Mouse (Mus musculus) cerebellum, adult 11 months (tissue): ENCODE results near the gene D430042O09Rik.
"Not testable (repeated sequence)": the region's sequence is repeated elsewhere in the genome, so short reads cannot be mapped to it uniquely, and the experiment has no call there.

ENCODE experiments used
- DNase-seq: peaks from one replicate; pipeline ENCODE4 v3.0.0; 2022

The D430042O09Rik gene

DNA sequence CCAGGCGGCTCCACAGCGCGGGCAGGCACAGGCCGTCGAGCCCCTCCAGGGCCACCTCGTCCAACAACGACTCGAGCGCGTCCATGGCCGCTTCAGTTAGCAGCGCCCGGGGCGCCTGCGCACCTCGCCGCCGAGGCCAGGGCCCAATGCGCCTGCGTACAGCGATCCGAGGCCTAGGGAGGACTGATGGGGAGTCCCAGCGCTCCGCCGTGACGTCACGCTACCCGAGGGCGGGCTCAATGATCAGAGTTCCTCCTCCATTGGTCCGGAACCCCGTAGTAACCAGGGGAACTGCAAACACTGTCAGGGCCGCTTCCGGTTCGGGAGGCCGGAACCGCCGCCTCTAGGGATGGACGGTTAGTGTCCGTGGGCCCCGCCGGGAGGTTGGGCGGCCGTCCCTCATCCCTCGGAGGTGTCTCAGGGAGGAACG, at the start of gene D430042O09Rik, which contains the start of gene Gtf3c1:
Gene D430042O09Rik, plus strand, starts transcription at position 296 of the 430 bp plus-strand sequence.
Gene Gtf3c1, minus strand, starts transcription at position 188 of the 430 bp plus-strand sequence.
- peak; percentile 100 for DNase-seq

DNA sequence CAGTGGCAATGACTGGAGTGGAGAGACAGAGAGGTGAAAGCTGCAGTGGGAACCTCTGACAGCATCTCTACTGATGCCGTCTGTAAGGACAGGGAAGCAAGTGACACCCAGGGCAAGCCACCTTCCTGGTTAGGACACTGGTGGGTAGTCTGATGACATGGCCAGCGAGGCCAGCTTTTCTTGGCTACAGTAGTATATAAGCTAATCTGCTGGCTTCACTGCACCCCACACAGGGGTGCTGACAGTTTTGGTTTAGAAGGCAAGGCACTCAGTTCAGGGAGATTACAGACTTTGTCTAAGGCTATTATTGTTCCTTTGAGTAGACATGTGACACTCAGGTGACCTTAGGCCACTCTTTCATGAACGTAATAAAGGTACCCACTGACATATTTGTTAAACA, 44.0 kb upstream of the D430042O09Rik start:
- no peak for DNase-seq

DNA sequence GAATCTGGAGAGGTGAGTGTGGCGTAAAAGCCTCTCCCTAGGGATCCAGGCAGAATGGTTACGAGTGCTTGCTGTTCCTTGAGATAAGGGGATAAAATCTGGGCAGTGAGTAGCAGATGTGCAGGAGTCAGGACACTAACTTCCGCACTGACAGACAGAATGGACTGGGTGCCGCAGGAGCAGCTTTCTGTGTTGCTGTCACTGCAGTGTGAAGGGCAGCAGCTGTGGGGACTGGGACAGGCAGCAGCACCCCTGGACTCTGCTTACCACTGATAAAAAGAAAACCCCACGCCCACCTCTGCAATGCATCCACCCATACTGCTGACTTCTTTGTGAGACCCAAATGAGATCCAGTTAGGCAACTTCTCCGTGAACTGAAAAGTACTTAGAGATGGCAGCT, 36.8 kb upstream of the D430042O09Rik start:
- DNase-seq, result no peak

DNA sequence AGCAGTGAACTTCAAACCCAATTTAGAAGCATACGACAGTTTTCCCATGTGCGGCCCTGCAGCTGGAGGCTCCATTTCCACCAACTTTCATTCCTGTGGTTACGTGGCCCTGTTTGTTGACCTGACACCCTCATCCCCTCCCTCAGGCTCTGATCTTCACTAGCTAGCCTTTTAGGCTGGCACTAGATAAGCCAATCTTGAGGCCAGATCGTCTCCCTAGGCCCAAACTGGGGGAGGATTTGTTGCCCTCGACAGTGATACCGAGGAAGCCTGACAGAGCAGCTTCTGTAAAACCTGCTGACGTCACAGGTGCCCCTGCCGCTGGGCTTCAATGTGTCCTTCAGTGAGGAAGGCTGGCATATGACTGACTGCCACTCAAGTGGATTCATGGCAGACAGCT, 36.3 kb upstream of the D430042O09Rik start:
- no peak for DNase-seq

DNA sequence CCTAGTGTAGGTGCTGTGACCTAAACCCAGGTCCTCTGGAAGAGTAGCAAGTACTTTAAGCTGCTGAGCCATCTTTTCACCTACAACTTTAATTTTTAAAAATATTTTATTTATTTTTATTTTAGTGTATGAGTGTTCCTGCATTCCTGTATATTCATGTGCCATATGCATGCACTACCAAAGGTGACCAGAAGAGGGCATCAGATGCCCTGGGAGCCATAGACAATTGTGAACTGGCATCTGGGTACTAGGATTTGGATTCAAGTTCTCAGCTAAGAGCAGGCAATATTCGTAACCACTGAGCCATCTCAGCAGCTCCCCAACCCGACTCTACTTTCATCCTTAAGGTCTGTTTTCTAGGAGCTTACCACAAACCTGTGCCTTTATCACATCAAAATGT, 32.8 kb upstream of the D430042O09Rik start:
- DNase-seq, result peak; percentile 31

DNA sequence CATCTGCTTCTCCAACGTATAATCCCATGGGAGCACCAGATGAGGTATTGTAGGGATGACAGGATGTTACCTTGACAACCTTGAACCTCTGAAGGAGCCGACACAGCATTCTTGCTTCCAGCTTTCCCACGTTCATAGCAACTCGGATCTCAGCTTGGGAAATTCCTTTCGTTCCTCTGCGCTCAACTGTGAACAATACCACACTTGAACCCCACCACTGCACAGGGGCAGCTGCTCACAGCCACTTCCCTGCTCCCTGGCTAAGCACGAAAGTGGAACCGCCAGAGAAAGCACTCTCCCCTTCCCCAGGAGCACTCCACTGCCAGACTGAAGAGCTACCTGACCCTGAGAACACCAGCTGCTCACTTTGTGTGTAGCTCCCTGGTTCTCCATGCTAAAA, 28.9 kb upstream of the D430042O09Rik start:
- no peak for DNase-seq

DNA sequence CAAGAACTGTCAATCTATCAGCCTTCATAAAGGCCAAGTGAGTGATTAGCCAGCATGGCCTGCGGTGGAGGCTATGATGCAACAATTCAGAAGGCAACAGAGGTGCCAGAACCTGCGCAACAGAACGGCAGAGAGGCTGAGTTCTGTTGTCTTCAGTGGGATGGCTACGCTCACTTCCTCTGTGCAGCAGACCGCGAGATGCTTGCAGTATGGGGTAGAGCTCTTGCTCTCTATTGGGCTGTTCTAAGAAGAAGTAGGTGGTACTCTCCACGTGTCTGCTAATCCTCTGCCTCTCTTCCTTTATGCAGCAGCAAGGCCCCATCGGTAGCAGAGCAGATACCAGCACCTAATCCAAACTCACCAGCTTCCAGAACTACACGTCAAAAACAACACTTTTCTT, 27.8 kb upstream of the D430042O09Rik start:
- no peak for DNase-seq

DNA sequence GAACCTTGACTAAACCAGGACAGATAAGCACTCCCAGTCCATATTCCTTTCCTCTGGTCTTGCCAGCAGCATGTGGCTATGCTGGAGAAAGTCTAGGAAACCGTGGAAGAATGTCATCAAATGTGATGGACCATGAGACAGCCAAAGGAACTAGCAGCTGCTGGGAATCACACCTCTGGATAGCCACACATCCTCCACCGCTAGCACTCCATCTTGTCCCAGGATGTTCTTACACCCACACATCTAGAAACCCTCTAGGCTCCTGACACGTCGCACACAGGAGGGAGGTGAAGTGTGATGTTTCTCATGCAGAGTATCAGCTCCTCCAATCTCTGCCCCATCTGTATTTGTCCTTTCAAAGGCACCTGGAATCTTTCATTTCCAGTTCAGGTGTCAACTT, 17.2 kb upstream of the D430042O09Rik start:
- DNase-seq, result no peak

DNA sequence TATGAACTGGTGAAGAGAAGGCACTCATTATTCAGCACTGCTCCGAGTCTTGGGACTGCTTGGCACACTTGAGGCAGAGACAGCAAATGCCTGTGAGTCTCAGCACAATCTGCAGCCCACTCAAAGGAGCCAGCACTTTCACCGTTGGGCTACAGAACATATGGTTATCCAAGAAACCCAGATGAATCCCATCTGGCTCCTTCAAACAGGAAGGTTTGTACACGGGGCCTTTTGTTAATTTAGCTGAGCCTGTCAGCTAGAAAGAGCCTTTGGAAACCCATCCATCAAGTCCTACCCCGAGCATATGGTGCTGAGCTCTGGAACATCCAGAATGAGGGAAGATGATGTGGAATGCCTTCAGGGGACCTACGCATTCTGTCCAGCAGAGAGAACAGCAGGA, 13.6 kb upstream of the D430042O09Rik start:
- DNase-seq, result no peak

DNA sequence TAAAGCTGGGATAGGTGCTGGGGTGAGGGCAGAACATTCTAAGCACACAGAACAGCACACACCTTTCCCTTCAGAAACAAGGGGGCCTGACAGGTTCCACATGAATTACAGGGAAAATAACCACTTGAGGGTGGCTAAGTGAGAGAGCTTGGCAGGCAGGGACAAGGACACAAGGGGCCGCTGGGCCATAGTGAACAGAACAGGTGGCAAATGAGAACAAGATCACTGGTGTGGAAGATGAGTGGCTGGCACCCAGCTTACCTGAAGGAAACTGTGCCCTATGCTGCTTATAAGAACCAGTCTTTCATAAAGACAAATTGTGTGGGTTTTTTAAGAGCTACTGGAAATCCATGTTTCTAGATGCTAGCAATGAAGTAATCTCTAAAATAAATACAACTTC, 4.9 kb upstream of the D430042O09Rik start:
- no peak for DNase-seq

DNA sequence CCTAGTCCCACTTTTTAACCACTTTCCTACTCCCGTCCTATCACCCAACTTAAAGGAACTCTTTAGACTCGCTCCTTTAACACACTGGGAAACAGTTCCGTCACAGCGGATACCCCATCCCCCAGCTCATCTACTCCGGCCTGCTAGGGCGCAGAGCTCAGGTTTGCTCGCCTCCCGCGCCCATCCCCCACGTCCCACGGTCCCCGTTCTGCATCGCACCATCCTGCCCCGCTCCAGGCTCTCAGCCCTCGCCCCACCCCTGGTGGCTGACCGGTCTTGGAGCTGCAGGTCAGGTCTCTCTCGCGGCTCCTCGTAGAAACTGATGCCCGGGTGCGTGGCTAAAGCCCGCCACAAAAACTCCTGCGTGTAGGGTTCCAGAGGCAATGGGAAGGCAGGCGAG, 502 bp upstream of the D430042O09Rik start:
- DNase-seq, result no peak

DNA sequence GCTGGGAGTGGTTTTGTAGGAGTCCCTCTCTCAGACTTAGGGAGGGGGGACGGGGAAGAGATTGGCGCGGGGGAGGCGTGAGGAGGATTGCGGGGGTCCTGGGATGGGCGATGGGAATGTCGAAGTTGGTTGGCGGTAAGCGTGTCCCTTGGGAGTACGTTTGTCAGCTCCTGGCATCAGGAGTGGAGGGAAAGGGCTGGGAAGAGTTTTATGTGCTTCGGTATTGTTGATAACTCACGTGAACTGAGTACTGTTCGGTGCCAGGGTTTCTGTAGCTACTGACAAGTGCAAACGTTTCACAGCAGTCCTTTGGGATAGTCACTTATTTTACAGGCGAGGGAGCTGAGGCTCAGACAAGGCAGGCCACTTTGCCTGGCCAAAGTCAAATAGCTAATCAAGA, 412 bp downstream of the D430042O09Rik start:
- DNase-seq, result no peak

DNA sequence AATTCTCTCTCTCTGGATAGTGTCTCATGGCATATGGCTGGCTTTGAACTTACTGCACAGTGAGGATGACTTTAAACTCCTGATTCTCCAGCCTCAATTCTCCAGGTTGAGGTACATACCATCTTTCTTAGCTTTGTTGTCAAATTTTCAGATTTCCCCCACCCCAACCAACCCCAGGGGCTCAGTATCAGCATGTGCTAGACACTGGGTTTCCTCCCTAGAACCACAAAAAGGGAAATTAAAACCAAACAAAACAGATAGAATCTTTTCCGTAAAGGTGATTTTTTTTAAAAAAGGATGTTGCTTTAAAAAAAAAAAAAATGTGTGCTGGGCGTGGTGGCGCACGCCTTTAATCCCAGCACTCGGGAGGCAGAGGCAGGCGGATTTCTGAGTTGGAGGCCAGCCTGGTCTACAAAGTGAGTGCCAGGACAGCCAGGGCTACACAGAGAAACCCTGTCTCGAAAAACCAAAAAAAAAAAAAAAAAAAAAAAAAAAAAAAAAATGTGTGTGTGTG, 5.9 kb downstream of the D430042O09Rik start:
- not testable (repeated sequence) for DNase-seq

DNA sequence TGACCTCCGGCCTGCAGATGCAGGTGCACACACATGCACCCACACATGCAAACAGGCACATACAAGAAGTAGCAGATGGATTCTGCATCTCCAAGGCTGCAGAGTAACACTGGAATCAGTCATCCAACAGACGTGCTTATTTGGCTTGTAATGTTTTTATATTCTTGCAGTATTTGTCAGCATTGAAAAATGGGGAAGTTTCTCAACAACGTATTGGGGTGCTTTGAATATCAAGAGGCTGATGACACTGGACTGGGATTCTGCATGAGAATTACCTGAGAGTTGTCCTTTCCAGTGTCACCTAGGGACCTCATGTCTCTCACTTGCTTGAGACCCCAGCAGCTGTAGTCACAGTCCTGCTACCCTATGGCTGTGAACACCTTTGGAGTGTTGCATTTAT, 7.1 kb downstream of the D430042O09Rik start:
- DNase-seq, result no peak

DNA sequence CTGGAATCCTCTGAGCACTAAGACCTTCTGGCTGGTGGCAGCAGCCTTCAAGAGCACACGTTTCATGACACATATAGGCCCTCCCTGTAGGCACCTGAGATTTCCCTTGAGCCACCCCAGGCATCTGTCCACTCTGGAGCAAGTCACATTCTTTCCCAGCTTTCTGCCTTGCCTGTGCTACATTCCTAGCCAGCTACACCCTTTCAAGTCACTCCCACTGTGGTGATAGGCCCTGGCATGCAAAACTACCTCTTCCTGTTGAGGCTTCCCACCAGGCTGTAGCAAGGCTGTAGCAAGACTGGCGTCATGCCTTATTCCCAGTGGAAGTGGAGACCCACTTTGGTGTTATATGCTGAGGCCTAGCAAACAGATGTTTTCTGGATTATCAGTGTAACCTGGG, 9.0 kb downstream of the D430042O09Rik start:
- no peak for DNase-seq

DNA sequence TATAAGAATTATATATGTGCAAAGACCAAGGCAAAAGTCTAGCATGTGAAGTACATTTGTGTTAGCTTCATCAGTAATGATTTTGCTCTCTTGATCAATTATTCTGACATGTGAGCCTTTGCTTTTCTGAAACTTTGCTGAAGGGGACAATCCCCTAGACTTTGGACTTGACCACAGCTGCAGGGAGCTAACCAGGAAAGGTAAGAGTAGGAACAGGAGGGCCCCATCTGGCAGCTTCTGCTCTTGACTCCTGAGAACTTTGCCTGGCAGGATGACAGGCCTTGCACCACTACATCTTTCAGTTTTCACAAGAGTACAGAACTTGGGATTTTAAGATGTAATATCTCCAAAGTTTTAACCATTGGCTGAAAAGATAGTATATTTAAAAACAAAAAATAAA, 9.9 kb downstream of the D430042O09Rik start:
- no peak for DNase-seq

DNA sequence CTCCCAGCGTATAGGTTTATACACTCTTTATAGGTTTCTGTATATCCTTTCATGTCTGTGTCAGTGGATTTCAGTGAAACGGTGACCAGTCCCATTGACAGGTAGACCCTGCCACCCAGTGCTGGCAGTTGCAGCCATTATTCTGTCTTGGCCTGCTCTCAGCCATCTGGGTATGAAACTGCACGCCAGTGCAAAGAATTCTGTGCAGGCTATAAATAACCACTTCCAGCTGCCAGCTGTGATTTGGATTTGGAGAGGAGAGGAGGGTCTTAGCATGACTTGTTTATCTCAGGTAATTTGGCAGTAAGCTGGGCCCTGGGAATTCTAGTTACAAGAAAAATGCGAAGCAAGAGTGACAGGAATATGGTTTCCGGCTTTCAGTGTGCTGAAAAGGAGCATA, 12.7 kb downstream of the D430042O09Rik start:
- DNase-seq, result no peak

DNA sequence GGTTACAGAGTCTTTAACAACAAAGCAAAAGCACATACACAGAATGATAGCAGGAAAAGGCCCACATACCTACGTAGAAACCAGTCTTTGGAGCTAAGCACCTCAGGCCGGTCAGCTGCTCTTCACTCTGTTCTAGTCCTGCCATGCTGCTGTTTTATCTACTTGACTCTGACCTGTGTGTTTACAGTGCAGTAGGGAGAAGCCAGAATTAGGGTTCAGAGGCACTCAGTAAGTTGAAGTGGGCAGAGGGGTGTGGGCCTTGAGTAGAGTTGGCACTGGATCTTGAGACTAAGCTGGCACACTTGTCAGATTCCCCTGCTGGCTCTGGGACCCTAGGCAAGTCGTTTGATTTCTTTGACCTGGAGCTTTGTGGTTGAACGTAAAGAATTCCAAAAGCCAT, 13.3 kb downstream of the D430042O09Rik start:
- no peak for DNase-seq

DNA sequence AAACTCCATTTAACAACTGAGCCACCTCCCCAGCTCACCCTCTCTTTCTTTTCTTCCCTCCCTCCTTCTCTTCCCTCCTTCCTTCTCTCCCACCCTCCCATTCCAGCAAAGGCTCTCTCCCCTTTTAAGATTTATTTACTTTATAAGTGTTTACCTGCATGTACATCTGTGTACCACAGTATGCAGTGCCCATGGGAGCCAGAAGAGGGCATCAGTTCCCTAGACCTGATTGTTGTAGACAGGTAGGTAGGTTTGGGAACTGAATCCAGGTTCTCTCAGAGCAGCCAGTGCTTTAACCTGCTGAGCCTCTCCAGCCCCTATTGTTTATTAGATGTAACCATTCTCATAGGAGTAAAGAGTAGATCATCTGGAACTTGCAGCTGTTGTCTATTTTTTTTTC, 14.4 kb downstream of the D430042O09Rik start:
- no peak for DNase-seq

DNA sequence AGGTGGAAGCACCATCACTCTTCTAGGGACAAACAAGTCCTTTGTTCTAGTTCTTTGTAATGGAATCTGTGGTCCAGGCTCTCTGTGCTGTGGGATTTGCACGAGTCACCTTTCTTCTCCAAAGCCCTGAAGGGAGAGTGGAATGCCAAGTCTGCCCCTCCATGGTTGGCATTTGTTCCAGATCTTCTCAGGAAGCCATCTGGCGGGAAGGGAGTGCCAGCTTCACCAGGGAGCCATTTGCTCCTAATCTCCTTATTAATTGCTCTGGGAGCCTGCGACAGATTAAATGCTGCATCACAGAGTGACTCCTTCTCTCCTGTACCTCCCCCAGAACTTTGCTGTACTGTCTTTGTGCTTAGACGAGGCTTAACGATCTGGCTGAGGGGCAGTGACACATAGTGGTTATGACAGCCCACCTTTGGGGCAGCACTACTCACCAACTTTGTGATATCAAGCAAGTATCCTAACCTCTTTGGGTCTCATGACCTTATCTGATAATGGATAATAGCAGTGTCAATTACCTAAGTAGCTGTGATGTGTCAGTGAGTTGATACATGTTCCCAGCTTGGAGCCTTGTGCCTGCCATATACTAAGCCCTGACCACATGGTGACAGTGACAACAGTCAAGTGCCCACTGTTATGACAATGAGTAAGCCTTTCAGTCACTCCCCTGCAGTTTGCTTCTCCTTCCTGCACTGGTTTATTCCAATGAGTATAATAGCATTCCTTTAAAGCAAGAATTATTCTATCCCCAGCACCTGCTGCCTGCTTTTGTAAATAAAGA, 15.7 kb downstream of the D430042O09Rik start:
- peak; percentile 80 for DNase-seq

DNA sequence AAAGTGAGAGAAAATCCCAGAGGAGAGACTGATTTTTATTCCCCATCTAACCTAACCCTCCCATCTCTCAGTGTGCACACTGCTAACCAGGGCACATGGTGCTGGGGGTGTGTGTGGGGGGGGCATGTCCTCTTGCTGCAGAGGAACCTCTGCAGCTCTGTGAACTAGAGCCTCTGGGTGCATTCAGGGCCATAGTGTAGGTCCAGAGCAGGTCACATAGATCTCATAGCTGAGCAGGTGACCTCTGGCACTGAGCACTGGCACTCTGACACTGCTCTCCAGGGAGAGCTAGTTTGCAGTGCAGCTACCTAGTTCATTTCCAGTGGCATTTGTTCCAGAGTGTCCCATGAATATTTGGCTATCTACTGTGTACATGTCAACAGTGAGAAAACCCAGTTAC, 24.0 kb downstream of the D430042O09Rik start:
- DNase-seq, result no peak

DNA sequence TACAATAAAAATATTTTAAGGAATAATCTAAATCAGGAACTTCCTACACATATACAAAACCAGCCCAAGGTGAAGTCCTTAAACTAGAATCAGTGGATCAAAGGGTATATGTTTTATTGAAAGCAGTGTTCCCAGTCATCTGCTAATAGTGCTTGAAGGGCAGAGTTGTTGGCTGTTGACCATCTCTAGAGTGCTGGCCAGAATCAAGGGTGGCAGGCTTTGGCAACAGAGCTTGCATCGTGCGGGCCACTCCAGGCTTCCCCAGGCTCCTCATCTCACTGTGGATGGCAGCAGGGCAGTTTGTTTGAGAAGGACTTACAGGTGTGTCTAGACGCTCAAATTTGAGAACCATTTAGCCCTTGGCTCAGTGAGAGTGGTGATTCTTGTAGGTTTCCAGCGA, 26.1 kb downstream of the D430042O09Rik start:
- DNase-seq, result no peak

DNA sequence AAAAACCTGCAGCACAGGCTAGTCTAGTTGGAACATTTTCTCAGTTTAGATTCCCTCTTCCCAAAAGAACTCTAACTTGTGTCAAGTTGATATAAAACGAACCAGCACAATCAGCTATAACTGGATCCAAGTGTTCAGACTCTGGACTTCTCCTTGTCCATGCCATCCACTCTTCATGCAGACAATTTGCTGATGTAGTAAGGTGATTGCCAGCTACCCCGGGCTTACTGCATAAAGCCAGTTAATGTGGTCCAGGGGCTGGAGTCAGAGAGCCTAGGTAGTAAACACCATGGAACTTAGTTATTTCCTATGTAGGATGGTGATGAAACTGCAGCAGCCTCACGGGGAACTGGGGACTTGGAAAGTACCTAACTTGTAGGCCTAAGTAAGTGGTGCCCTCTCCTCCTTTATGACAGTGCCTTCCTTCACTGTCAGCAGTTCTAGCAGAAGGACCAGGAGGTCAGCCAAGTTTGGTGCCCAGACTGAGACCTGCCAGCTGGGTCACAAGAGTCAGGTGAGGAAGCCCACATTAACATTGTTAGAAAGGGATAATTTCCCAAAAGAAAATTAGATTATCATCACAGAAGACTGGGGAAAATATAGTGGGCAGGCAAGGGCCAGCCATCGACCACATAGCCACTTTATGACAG, 28.8 kb downstream of the D430042O09Rik start:
- no peak for DNase-seq

DNA sequence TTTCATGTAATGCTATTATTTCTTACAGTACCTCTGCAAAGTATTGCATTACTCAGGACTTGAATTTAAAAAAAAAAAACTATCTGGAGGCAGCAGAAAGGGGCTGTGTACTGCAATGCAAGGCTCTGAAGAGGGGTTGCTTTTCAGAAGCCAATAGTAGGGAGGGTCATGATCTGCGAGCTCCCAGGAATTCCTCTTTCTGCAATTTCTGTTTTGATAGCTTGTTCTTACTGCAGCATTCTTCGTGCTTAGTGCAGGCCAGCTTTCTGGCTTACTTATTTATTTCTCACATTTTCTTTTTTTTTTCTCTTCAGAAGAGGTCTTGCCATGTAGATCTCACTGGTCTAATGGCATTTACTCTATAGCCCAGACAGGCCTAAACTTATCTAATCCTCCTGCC, 32.8 kb downstream of the D430042O09Rik start:
- no peak for DNase-seq
